Mouse (Mus musculus) heart, adult 18-20 months (tissue): Measurements from ENCODE around the gene Igfbp6. TPM values are rescaled to one million over a fixed set of nuclear protein-coding genes. Genes with fewer than 3 reads are reported as not detected.

Experiments
- DNase-seq, 2 experiments: peaks; one replicate each; pipeline ENCODE4 v3.0.0; 2021 to 2022; ENCODE audit warnings: mixed read lengths in 1 of 2
- total RNA-seq, 2 experiments: library from RNA; stranded (reverse); gene quantifications; 2 replicates each; pipeline ENCODE4 v1.2.3; 2021

Igfbp6 gene
- total RNA-seq, 2 experiments from 2014 or later, result 23.3 to 39.7 TPM

GRCm38 (mm10) chr15:102108651-102109525 lies 35.3 kb upstream of the Igfbp6 start:
- peak; percentile 84 to 86 for DNase-seq

DNA sequence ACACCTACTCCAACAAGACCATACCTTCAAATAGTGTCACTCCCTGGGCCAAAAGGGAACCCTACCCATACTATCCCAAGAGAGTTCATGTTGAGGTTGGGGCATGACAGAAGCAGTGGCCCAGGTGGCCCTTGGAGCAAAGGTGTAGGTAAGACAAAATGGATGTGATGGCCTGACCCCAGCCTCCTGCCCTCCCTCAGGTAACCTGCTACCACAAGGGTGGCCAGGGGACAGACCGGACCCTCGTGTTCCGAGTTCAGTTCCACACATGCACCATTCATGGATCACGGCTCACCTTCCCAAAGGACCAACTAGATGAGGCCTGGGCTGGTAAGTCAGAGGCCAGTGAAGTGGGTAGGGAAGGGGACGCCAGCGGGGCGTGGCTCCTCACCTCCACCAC lies 33.9 kb upstream of the Igfbp6 start:
- DNase-seq, result no peak

DNA sequence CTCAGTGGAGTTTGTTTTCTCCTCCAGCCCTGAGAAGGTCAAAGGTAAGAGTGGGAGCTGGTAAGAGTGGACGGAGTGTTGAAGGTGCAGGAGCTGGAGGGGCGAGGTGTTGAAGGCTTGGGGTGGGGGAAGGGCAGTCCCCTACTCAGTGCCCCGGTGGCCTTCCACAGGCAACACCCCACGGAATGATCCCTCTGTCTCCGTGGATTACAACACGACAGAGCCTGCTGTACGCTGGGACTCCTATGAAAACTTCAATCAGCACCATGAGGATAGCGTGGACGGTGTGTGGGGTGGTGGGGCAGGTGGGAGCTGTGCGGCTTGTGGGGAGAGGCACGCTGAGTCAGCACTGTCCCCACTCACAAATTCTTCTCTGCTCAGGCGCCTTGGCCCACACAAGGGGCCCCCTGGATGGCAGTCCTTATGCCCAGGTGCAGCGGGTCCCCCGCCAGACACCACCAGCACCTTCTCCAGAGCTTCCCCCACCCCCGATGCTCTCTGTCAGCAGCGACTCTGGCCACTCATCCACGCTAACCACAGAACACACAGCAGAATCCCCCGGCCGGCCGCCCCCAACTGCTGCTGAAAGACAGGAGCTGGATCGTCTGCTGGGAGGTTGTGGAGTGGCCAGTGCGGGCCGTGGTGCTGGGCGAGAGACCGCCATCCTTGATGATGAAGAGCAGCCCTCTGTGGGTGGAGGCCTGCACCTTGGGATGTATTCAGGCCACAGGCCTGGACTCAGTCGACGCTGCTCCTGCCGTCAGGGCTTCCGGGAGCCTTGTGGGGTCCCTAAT lies 33.3 kb upstream of the Igfbp6 start:
- DNase-seq, result peak in 1 of 2 experiments; percentile 28

DNA sequence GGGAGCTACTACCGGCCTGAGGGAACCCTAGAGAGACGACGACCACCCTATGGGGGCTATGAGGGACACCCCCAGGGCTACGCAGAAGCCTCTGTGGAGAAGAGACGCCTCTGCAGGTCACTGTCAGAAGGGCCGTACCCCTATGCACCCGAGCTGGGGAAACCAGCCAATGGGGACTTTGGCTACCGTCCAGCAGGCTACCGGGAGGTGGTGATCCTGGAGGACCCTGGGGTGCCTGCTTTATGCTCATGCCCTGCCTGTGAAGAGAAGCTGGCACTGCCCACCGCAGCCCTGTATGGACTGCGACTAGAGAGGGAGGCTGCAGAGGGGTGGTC lies 32.7 kb upstream of the Igfbp6 start:
- DNase-seq, result peak; percentile 33 to 45

- no peak for DNase-seq
Observed at GRCm38 (mm10) chr15:102112181-102112580, 32.0 kb upstream of the Igfbp6 start.

DNA sequence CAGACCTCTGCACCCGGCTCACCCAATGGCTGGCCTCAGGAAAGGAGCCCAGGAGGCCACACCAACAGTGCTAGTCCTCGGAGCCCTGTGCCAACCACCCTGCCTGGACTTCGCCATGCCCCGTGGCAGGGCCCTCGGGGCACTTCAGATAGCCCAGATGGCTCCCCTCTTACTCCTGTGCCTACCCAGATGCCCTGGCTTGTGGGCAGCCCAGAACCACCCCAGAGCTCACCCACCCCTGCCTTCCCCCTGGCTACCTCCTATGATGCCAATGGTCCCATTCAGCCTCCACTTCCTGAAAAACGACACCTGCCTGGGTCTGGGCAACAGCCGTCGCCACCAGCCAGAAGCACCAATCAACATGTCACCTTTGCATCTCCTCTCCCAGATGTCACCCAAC lies 31.3 kb upstream of the Igfbp6 start:
- no peak for DNase-seq

DNA sequence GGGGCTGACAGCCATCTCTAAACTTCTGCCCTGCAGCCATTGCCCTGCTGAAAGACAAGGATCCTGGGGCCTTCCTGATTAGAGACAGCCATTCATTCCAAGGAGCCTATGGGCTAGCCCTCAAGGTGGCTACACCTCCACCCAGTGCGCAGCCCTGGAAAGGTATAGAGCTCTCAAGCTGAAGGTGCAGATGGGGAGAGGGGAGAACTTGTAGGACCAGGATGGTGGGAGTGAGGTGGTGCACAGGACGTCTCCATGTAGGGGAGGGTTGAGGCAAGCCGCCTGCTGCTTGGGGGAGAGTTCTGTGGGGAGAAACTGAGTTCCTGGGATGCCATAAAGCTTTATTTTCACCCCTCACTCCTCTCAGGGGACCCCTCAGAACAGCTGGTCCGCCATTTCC lies 30.5 kb upstream of the Igfbp6 start:
- no peak for DNase-seq

GRCm38 (mm10) chr15:102114651-102115260 lies 29.4 kb upstream of the Igfbp6 start:
- DNase-seq, result peak in 1 of 2 experiments; percentile 9

DNA sequence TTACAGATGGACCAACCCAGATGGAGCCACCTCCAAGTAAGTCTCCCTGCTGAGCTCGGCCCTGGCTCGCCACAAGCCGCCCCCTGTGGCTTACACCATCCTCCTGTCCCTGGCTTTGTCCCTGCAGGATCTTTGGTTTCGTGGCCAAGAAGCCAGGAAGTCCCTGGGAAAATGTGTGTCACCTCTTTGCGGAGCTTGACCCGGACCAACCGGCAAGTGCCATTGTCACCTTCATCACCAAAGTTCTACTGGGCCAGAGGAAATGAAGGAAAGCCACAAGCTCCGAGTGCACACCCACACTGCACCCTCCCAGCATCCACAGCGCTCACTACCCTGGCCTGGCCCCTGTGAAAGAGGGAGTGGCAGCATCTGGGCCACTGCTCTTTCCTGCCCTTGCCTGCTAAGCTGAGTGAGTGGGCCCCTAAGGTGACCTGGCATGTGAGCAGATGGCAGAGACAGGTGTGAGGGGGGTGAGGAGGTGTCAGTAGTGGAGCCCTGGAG lies 28.4 kb upstream of the Igfbp6 start:
- DNase-seq, result peak; percentile 36 to 38

DNA sequence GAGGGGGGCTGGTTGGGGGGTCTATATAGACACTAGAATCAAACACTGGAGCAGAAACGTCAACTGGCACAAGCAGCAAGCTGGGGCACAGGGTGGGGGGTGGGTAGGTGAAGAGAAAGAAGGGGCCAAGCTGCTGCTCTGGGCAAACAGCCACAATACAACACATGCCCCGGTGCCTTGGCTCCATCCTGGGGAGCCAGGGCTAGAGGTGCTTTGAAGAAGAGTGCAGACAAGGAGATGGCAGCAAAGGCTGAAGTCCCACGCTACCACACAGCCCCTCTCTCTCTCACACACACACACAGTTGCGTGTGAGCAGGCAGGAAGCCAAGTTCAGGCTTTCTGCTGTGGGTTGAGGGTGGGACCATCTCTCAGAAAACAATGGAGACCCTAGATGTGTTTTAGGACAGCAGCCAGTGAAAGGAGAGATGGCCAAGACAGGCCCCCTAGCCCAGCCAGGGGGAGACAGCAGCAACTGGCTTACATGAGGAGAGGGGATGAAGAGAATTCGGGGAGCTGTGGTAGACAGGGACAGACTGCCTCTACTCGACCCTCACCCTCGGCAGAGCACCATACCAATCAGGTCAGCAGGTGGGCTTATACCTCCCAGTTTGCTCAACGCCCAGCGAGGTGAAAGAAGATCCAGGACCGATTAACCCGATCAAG lies 27.3 kb upstream of the Igfbp6 start:
- DNase-seq, result peak; percentile 38 to 45

DNA sequence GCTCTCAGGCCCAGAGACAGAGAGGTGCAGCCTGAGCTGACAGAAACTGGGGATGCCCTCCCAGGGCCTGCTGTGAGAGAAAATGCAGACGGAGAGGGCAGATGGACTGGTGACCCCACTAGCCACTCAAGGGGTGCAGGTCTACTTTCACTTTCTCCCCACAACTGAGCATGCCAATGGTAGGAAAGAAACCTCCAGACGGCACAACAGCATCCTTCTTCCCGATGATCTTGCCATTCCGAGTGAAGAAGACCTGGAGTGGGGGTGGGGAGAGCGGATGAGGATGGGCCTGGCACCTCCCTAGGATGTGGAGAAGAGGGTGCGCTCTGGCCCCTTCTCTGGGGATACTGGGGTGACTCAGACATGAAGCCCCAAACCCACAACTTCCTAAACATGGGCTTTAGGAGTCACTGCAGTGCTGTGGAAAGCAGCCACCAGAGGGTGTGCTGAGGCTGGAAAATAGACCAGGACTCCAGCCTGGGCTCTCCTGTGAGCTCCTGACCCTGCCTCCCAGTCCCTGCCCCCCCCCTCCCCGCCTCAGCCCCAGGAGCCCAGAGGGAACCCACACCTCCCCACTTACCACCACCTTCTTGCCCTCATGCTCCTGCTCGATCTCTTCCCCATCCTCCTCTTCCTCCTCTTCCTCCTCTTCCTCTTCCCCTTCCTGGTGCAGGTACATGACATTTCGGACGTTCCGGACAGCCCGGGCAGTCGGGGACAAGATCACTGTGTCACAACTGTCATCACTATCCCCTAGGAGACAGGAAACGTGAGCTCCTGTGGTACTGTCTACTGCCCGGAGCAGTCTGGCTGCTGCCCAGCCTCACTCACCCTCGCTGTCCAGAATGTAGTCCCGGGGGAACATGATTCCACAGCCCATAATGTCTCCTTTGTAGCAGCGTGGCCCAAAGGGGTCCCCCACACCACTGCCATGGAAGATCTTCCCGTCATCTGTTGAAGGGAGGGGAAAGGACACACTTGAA lies 26.4 kb upstream of the Igfbp6 start:
- DNase-seq, result peak; percentile 61 to 72

DNA sequence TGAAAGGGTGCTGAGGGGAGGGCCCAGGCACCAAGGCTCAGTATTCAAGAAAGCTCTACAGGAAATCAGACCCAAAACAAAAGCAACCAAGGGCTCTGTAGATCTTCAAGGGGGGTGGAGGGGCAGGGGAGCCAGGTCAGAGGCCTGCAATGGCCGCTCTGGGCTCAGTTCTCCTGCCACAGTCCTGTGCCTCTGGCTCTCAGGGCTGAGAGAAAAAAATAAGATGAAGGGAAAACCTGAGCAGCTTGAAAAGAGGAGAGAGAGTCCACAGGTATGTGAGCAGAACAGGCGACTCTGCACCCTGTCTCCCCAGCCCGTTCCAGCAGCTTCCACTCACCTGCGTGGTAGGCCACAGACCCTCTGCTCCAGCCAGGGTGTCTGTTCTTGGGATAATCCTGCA lies 25.6 kb upstream of the Igfbp6 start:
- DNase-seq, result no peak

DNA sequence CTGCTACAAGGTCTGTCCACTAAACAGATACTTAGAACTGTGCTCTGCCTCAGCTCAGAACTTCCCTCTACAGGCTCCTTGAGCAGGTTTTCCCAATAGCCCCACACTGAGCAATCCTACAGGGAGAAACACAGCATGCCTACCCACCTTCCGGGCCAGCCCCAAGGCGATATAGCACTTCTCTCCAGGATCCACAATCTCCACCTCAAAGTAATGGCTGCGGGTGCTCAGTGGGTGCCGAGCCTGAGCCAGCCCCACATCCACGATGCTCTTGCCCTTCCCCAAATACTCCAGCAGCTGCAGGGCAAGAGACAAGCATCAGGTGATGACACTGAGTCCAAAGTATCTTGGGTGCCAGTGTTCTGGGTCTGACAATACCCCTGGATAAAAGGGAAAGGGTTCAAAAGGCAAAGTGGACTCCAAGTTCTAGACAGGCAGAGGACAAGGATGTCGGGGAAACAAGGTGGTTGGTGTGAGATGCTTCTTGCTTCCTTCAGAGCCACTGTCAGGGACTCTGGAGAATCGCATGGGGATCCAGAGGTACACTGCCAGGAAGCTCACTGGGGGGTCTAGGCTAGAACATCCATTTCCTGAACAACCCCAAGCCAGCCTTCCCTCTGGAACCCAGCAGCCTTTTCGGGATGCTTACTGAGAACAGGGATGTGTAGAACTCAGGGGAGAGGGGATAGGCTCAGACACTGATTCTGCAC lies 24.9 kb upstream of the Igfbp6 start:
- DNase-seq, result no peak

DNA sequence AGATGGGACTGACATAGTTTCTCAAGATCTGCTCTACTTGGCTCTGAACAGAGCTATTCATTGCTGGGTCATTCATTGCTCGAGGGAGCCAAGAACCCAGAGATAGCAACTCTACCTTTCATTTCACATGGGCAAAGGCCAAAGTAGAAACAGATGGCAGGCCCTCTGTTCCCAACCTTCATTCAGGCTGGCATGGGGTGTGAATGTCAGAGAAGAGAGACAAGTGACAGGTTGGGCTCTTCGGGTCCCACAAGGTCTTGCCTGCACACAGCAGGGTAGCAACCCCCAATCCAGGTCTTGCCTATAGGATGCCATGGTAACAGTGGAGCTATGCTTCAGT lies 24.4 kb upstream of the Igfbp6 start:
- peak in 1 of 2 experiments; percentile 65 for DNase-seq

- DNase-seq, result peak; percentile 70 to 84
Observed at GRCm38 (mm10) chr15:102120530-102120929, 23.6 kb upstream of the Igfbp6 start.

GRCm38 (mm10) chr15:102126303-102126702 lies 17.9 kb upstream of the Igfbp6 start:
- peak; percentile 75 to 86 for DNase-seq

DNA sequence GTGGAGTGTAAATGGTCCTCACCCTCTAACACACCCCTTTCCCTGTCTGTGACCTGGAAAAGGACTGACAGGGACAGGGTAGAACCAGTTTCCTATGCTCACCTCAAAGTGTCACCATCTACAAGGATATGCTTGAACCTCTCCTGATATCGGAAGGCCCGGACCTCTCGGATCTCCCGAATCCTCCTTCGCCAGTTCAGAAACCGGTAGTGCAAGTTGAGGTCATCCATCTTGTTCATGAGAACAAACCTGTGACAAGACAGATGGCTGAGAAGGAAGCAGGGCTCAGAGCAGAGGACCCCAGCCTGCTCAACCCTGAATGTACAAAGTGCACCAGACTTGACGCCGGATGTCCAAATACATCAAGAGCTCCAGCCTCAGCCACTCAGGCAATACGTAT lies 10.8 kb upstream of the Igfbp6 start:
- no peak for DNase-seq

DNA sequence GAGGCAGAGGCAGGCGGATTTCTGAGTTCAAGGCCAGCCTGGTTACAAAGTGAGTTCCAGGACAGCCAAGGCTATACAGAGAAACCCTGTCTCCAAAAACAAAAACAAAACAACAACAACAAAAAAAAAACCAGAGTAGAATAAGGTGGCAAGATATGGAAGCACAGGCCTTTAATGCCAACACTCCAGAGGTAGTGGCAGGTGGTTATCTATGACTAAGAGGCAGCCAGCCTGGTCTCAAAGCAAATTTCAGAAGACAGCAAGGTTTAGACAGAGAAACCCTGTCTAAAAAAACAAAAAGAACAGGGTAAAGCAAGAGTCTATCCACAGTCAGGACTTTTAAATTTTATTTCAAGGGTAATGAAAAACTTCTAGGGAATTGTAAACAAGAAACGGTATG lies 9.5 kb upstream of the Igfbp6 start:
- DNase-seq, result no peak

DNA sequence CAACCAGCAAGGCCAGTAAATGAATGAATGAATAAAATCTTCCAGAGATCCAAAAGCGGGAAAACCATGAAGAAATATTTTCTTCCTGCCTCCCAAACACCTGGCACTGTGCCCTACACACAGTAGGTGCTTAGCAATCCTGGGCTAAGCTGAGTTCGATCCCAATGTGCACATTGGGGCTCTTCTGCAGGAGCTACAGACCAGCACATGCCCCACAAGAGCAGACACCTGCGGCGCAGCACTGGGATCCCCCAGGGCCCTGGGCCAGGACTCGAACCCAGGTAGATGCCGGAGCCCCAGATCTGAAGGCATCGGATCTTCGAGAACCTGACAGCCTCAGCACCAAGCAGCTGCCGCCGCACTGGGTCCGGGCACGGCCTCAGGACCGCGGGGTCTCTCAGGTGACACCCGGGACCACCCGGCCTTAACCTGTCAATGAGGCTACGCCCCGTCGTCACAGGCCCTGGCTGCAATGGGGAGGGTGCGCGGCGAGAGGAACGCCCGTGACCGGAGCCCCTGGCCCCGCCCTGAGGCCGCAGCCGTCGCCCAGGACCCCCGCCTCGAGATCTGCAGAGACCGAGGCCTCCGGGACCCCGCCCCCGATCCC lies 8.5 kb upstream of the Igfbp6 start:
- DNase-seq, result no peak
